In the genomic region with DNA sequence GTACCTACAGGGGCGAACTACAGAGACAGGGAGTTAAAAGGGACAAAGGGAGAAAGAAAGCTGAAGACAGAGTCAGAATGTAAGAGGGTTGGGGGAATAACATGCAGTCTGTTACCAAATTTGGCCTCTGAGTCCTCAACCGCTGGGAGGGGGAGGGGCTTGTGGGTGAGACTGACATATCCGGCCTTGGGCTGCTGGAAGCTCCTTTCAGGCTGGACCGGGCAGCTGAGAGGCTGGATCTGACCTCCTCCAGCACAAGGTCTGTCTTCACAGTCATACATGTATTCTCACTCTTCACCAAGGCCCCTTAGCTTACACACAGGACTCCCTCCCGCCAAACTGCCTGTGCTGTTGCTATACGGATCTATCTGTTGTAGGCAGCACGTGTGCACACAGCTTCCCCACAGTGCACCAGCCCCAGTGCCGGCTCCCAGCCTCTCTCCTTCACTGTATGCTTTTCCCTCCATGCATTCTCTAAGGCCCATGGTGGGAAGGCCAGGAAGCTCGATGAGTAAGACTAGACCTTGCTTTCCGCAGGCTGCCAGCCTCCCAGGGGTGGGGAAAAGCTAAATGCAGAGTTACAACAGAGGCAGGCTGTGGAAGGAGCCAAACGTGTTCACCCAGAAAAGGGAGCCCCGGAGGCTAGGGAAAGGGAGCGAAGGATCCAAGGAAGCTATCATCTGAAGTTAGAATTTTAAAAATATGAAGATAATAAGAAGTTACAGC, we compare ENCODE assay signal across 8 mouse cellular contexts. TPM values are rescaled to one million over a fixed set of nuclear protein-coding genes. Genes with fewer than 3 reads are reported as not detected.
DNase-seq lines count a peak whose midpoint lies in the region; ATAC-seq and TF ChIP-seq lines count a peak whose summit lies in the region.

No protein-coding gene starts in this region.

- H3K4me2 ChIP-seq in intestine, postnatal 0 days (replicated peaks; ENCODE audit: low read depth): peak overlapping the region; percentile 72

- H3K9me3 ChIP-seq in intestine, postnatal 0 days (ENCODE audit: control insufficient read depth): no peaks in the 10 kb centered on the region

- TF ChIP-seq POLR2A in lung, adult 2 months (IDR thresholded peaks at IDR 0.05; ENCODE audit: borderline replicate concordance, extremely low read depth, low read depth, low read length): peak; percentile 78; the same call in 1 of the 2 replicates
- TF ChIP-seq POLR2A in olfactory bulb, adult 2 months (IDR thresholded peaks at IDR 0.05; ENCODE audit: insufficient read depth, low read depth, low read length): no peak

- H3K4me3 ChIP-seq in brown adipose tissue, adult 24 weeks (ENCODE audit: insufficient read depth, low read depth, low read length): peak overlapping the region; percentile 34
- 0 out of 2 replicates have a peak overlapping the region, but pooled peaks have one; percentile 10 for H3K4me3 ChIP-seq in intestine, postnatal 0 days (ENCODE audit: low read depth, low read length)
- H3K4me3 ChIP-seq in lung, adult 2 months (replicated peaks; ENCODE audit: extremely low read depth, low read depth, low read length): peak overlapping the region; percentile 47
- H3K4me3 ChIP-seq in olfactory bulb, adult 2 months (ENCODE audit: insufficient read depth, low read depth, low read length): peak overlapping the region; percentile 15; the same call in 1 of the 2 replicates

- peaks cover 31% of the 10 kb centered on the region for H3K36me3 ChIP-seq in intestine, postnatal 0 days (ENCODE audit: control insufficient read depth, insufficient read depth)

- peaks cover 26% of the 10 kb centered on the region for H3K4me1 ChIP-seq in brown adipose tissue, adult 24 weeks (ENCODE audit: control insufficient read depth, insufficient read depth, insufficient read length, low read length)
- peaks cover 2% of the 10 kb centered on the region; the same call in 1 of the 2 replicates for H3K4me1 ChIP-seq in intestine, postnatal 0 days (replicated peaks; ENCODE audit: control insufficient read depth, insufficient read depth, low read length)
- H3K4me1 ChIP-seq in lung, adult 2 months (ENCODE audit: control insufficient read depth, insufficient read depth, low read length): peaks cover 26% of the 10 kb centered on the region
- H3K4me1 ChIP-seq in olfactory bulb, adult 2 months (ENCODE audit: control insufficient read depth, insufficient read depth, low read length): peaks cover 33% of the 10 kb centered on the region

- peak; percentile 37 for DNase-seq in left cerebral cortex, postnatal 4 days
- DNase-seq in left cerebral cortex, postnatal 36 days (ENCODE audit: low spot score in 2 of 2): no peak
- DNase-seq in heart, adult 18-20 months: peak; percentile 76 to 79
- no peak for DNase-seq in lung, adult 2 months
- no peak for DNase-seq in layer of hippocampus, postnatal 36 days

- peak overlapping the region; percentile 31; the same call in 1 of the 2 replicates for H3K9ac ChIP-seq in intestine, postnatal 0 days (ENCODE audit: low read depth, low read length)

- ATAC-seq in intestine, postnatal 0 days: no peak

- WGBS in intestine, postnatal 0 days: 26% methylated on average over 13 of the region's 13 CpGs
- WGBS in lung, adult 2 months: 10% methylated on average over 13 of the region's 13 CpGs
- WGBS in olfactory bulb, adult 2 months: 28% methylated on average over 13 of the region's 13 CpGs

- H3K27ac ChIP-seq in brown adipose tissue, adult 24 weeks (replicated peaks; ENCODE audit: low read depth, low read length): peak overlapping the region; percentile 58
- H3K27ac ChIP-seq in intestine, postnatal 0 days (ENCODE audit: low read depth, low read length): peak overlapping the region; percentile 61
- H3K27ac ChIP-seq in olfactory bulb, adult 2 months (ENCODE audit: insufficient read depth, low read depth, low read length): peak overlapping the region; percentile 86

- intact Hi-C loops in left cerebral cortex, postnatal 4 days (cut with DNase I): no loop called here
- intact Hi-C loops in left cerebral cortex, postnatal 36 days (cut with DNase I): loop anchor here (5.0 kb wide), 1 partner anchor 66 kb away; the partner anchor contains the start of gene Ccdc107

- TF ChIP-seq CTCF in intestine, postnatal 0 days (IDR thresholded peaks at IDR 0.05; ENCODE audit: low read depth): no peak
- no peak for TF ChIP-seq CTCF in lung, adult 2 months (IDR thresholded peaks at IDR 0.05; ENCODE audit: insufficient read depth, low read length)
- no peak for TF ChIP-seq CTCF in olfactory bulb, adult 2 months (IDR thresholded peaks at IDR 0.05; ENCODE audit: insufficient read depth, low read depth, low read length)

- H3K27me3 ChIP-seq in intestine, postnatal 0 days (replicated peaks; ENCODE audit: control insufficient read depth, insufficient read depth, low read length): no peaks in the 10 kb centered on the region

RNA-seq across cellular contexts. Expression of gene Creb3, which starts 3.3 kb away (rescaled TPM):
- total RNA-seq in left cerebral cortex, postnatal 4 days (2021): 10 to 100 TPM; 63.2 to 67.5 TPM
- total RNA-seq in left cerebral cortex, postnatal 36 days (2021): 10 to 100 TPM; 74.4 to 84.8 TPM
- 18.1 TPM in 2 replicates for polyA plus RNA-seq in brown adipose tissue, adult 24 weeks (2012; ENCODE audit: insufficient read depth, insufficient read length, missing spikeins)
- total RNA-seq in heart, adult 18-20 months (2021): 10 to 100 TPM; 38.4 to 52.4 TPM
- 102 and 114 TPM in 2 replicates for polyA plus RNA-seq in intestine, postnatal 0 days (2015; fragmentation: Nextera tagmentation; extraction: Ambion mirVana)
- 86.4 and 95.1 TPM in 2 replicates for polyA plus RNA-seq in lung, adult 2 months (2012; rRNA removed)
- polyA plus RNA-seq in olfactory bulb, adult 2 months (2012; ENCODE audit: insufficient read depth, insufficient read length, low replicate concordance, missing spikeins): not detected in 2 replicates
- 10 to 100 TPM; 72.6 to 73.2 TPM for total RNA-seq in layer of hippocampus, postnatal 36 days (2021)

RNA-seq across cellular contexts. Expression of gene Tln1, which starts 3.7 kb away (rescaled TPM):
- 10 to 100 TPM; 49.1 to 59.1 TPM for total RNA-seq in left cerebral cortex, postnatal 4 days (2021)
- total RNA-seq in left cerebral cortex, postnatal 36 days (2021): 10 to 100 TPM; 43.0 to 45.4 TPM
- 55.6 and 61.1 TPM in 2 replicates for polyA plus RNA-seq in brown adipose tissue, adult 24 weeks (2012; ENCODE audit: insufficient read depth, insufficient read length, missing spikeins)
- 100 to 1,000 TPM in 1 of 2 experiments, 10 to 100 TPM in 1; 98.2 to 111 TPM for total RNA-seq in heart, adult 18-20 months (2021)
- 41.6 and 47.7 TPM in 2 replicates for polyA plus RNA-seq in intestine, postnatal 0 days (2015; fragmentation: Nextera tagmentation; extraction: Ambion mirVana)
- polyA plus RNA-seq in lung, adult 2 months (2012; rRNA removed): 179 and 197 TPM in 2 replicates
- 147 TPM in 1 of 2 replicates, not detected in the other for polyA plus RNA-seq in olfactory bulb, adult 2 months (2012; ENCODE audit: insufficient read depth, insufficient read length, low replicate concordance, missing spikeins)
- total RNA-seq in layer of hippocampus, postnatal 36 days (2021): 10 to 100 TPM; 44.8 to 49.0 TPM

RNA-seq across cellular contexts. Expression of gene Rgp1, which starts 19.7 kb away (rescaled TPM):
- total RNA-seq in left cerebral cortex, postnatal 4 days (2021): 10 to 100 TPM; 47.1 to 54.1 TPM
- 10 to 100 TPM; 42.3 to 55.8 TPM for total RNA-seq in left cerebral cortex, postnatal 36 days (2021)
- polyA plus RNA-seq in brown adipose tissue, adult 24 weeks (2012; ENCODE audit: insufficient read depth, insufficient read length, missing spikeins): 14.6 and 17.2 TPM in 2 replicates
- total RNA-seq in heart, adult 18-20 months (2021): 10 to 100 TPM; 24.3 to 27.9 TPM
- 11.3 and 13.0 TPM in 2 replicates for polyA plus RNA-seq in intestine, postnatal 0 days (2015; fragmentation: Nextera tagmentation; extraction: Ambion mirVana)
- 39.0 and 47.3 TPM in 2 replicates for polyA plus RNA-seq in lung, adult 2 months (2012; rRNA removed)
- polyA plus RNA-seq in olfactory bulb, adult 2 months (2012; ENCODE audit: insufficient read depth, insufficient read length, low replicate concordance, missing spikeins): 242 TPM in 1 of 2 replicates, not detected in the other
- 10 to 100 TPM; 43.2 to 51.2 TPM for total RNA-seq in layer of hippocampus, postnatal 36 days (2021)

RNA-seq across cellular contexts. Expression of gene Gba2, which starts 19.9 kb away (rescaled TPM):
- total RNA-seq in left cerebral cortex, postnatal 4 days (2021): 10 to 100 TPM; 63.9 to 71.7 TPM
- total RNA-seq in left cerebral cortex, postnatal 36 days (2021): 10 to 100 TPM; 64.9 to 71.9 TPM
- 2.3 and 3.6 TPM in 2 replicates for polyA plus RNA-seq in brown adipose tissue, adult 24 weeks (2012; ENCODE audit: insufficient read depth, insufficient read length, missing spikeins)
- 10 to 100 TPM in 1 of 2 experiments, 1 to 10 TPM in 1; 9.3 to 10.8 TPM for total RNA-seq in heart, adult 18-20 months (2021)
- 5.2 and 5.3 TPM in 2 replicates for polyA plus RNA-seq in intestine, postnatal 0 days (2015; fragmentation: Nextera tagmentation; extraction: Ambion mirVana)
- 19.4 and 26.0 TPM in 2 replicates for polyA plus RNA-seq in lung, adult 2 months (2012; rRNA removed)
- polyA plus RNA-seq in olfactory bulb, adult 2 months (2012; ENCODE audit: insufficient read depth, insufficient read length, low replicate concordance, missing spikeins): not detected in 2 replicates
- total RNA-seq in layer of hippocampus, postnatal 36 days (2021): 10 to 100 TPM; 58.8 to 59.6 TPM

RNA-seq across cellular contexts. Expression of gene Msmp, which starts 25.5 kb away (rescaled TPM):
- total RNA-seq in left cerebral cortex, postnatal 4 days (2021): not detected
- total RNA-seq in left cerebral cortex, postnatal 36 days (2021): not detected
- 1.5 TPM in 1 of 2 replicates, not detected in the other for polyA plus RNA-seq in brown adipose tissue, adult 24 weeks (2012; ENCODE audit: insufficient read depth, insufficient read length, missing spikeins)
- total RNA-seq in heart, adult 18-20 months (2021): under 1 TPM in 1 of 2 experiments, not detected in 1; 0.54 TPM
- polyA plus RNA-seq in intestine, postnatal 0 days (2015; fragmentation: Nextera tagmentation; extraction: Ambion mirVana): not detected in 2 replicates
- 0.24 TPM in 1 of 2 replicates, not detected in the other for polyA plus RNA-seq in lung, adult 2 months (2012; rRNA removed)
- not detected in 2 replicates for polyA plus RNA-seq in olfactory bulb, adult 2 months (2012; ENCODE audit: insufficient read depth, insufficient read length, low replicate concordance, missing spikeins)
- total RNA-seq in layer of hippocampus, postnatal 36 days (2021): not detected

Comparison
In these comparisons a context has a peak if more than half of its experiments do, and no peak if none do; other contexts are left out.
1. DNase-seq: peak in left cerebral cortex, postnatal 4 days (single experiment) and heart, adult 18-20 months (2 of 2); none in left cerebral cortex, postnatal 36 days (0 of 2), lung, adult 2 months (single experiment) and layer of hippocampus, postnatal 36 days (0 of 2).
2. Peak in every context shown above with its lines, with median percentiles within 50 percentile points of each other: H3K27ac ChIP-seq and H3K4me3 ChIP-seq.